Mouse (Mus musculus) midbrain, postnatal 0 days (tissue): ENCODE measurements at regions not wholly inside any gene's neighbourhood (a gene's known extent, or its start where the extent isn't known, plus 50 kb on each side); places are given as distances from the start of the nearest gene placed in this dataset.

Experiments
- ATAC-seq: fragments of 200-750 bp; cut with Nextera tagmentation; 2 replicates; pipeline ENCODE4 v1.8.0; 2017; ENCODE audit warnings: moderate number of reproducible peaks, mild to moderate bottlenecking, moderate TSS enrichment, moderate library complexity; ENCODE audit not compliant: low FRiP score
- DNase-seq: peaks from one replicate; pipeline ENCODE4 v3.0.0-alpha.2; 2015; ENCODE audit warnings: low spot score
- H3K27ac ChIP-seq: fragments of 300-500 bp; sonication (generic); 2 replicates; pipeline ENCODE4 v1.5.1; 2014; ENCODE audit warnings: low read depth, mild to moderate bottlenecking, low read length, mixed read lengths
- H3K27me3 ChIP-seq: fragments of 300-500 bp; sonication (generic); 2 replicates; pipeline ENCODE4 v1.6.1; 2014; ENCODE audit warnings: low read length, control low read depth, mixed read lengths; ENCODE audit not compliant: insufficient read depth
- H3K36me3 ChIP-seq: fragments of 300-500 bp; sonication (generic); 2 replicates; pipeline ENCODE4 v1.6.1; 2014; ENCODE audit warnings: low read length, control low read depth, mixed read lengths; ENCODE audit not compliant: insufficient read depth
- H3K4me1 ChIP-seq: fragments of 300-500 bp; sonication (generic); 2 replicates; pipeline ENCODE4 v1.6.1; 2014; ENCODE audit warnings: mild to moderate bottlenecking, control low read depth, antibody characterized with exemption, low read length, mixed read lengths; ENCODE audit not compliant: insufficient read depth
- H3K4me2 ChIP-seq: fragments of 300-500 bp; sonication (generic); 2 replicates; pipeline ENCODE4 v1.6.1; 2014; ENCODE audit warnings: low read depth, mild to moderate bottlenecking, low read length, mixed read lengths; ENCODE audit not compliant: poor library complexity, severe bottlenecking
- H3K4me3 ChIP-seq: fragments of 300-500 bp; sonication (generic); 2 replicates; pipeline ENCODE4 v1.5.1; 2014; ENCODE audit warnings: low read depth, mild to moderate bottlenecking, low read length, moderate library complexity
- H3K9ac ChIP-seq: fragments of 300-500 bp; sonication (generic); replicated peaks from 2 replicates; pipeline ENCODE4 v1.6.1; 2014; ENCODE audit warnings: mild to moderate bottlenecking, low read length, moderate library complexity, mixed read lengths; ENCODE audit not compliant: poor library complexity, severe bottlenecking
- H3K9me3 ChIP-seq: fragments of 300-500 bp; sonication (generic); 2 replicates; pipeline ENCODE4 v1.6.1; 2016; ENCODE audit warnings: low read length, control low read depth
- CTCF ChIP-seq: IDR thresholded peaks from 2 replicates; pipeline ENCODE4 v1.5.1; 2016; ENCODE audit warnings: antibody characterized with exemption, mild to moderate bottlenecking
- WGBS: fragments of 180-500 bp; shearing (Covaris S2); extraction: QIAGEN DNeasy Blood & Tissue Kit; methylation state at CpG from one replicate; pipeline ENCODE4 v1.1.7; 2014; 5-methylcytosine and 5-hydroxymethylcytosine counted together

DNA sequence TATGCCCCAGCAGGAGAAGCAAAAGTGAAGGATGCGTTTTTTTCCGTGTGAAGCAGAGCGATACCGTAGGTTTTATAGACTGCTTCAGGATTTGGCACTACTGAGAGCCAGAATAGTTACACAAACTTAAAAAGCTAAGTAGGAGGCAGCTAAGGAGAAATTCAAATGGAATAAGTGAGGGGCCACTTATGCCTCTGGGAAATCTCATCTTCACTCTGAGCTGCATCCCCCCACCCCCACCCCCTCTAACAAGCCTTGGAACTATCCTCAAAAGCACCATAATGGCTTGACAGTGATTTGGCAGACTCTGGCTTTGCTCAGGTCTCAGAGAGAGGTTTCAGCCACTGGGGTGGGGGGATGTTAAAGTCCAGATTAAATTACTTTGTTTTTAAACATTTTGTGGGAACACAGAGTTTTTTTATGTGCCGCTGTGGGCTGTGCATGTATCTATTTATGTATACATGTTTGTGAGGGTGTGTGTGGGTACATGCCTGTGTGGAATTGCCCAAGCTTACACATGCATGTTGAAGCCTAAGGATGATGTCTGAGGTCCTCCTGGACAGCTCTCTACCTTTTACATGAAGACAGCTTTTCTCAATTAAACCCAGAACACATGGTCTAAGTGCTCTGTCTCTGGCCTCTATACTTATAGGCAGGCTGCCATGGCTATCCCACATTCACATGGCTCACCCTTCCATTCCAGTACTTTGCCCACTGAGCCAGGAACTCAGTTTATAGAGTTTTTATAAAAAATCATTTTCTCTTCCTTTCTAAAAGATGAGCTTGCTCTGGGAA, 396.6 kb downstream of the Epm2a start:
- Histone ChIP-seq H3K4me3 (no peak overlapping the region), H3K27ac (no peak overlapping the region), H3K9me3 (no peaks in the 10 kb centered on the region), H3K4me1 (no peaks in the 10 kb centered on the region), H3K9ac (no peak overlapping the region), H3K4me2 (no peak overlapping the region), H3K36me3 (no peaks in the 10 kb centered on the region), H3K27me3 (no peaks in the 10 kb centered on the region)
- WGBS = 81% methylated on average over 5 of the region's 5 CpGs
- ATAC-seq = no peak
- peak; percentile 31 for DNase-seq
- no peak for TF ChIP-seq CTCF

- ATAC-seq (0 out of 2 replicates have a peak, but pooled peaks have one; percentile 23), DNase-seq (peak; percentile 40)
- no peak for TF ChIP-seq CTCF
- Histone ChIP-seq H3K27ac (no peak overlapping the region), H3K4me2 (no peak overlapping the region), H3K27me3 (no peaks in the 10 kb centered on the region), H3K9me3 (no peaks in the 10 kb centered on the region), H3K4me1 (no peaks in the 10 kb centered on the region), H3K4me3 (no peak overlapping the region), H3K9ac (no peak overlapping the region), H3K36me3 (no peaks in the 10 kb centered on the region)
- WGBS = 66% methylated on average over 4 of the region's 4 CpGs
Measured at GRCm38 (mm10) chr10:11745587-11745986, 402.4 kb downstream of the Epm2a start.

DNA sequence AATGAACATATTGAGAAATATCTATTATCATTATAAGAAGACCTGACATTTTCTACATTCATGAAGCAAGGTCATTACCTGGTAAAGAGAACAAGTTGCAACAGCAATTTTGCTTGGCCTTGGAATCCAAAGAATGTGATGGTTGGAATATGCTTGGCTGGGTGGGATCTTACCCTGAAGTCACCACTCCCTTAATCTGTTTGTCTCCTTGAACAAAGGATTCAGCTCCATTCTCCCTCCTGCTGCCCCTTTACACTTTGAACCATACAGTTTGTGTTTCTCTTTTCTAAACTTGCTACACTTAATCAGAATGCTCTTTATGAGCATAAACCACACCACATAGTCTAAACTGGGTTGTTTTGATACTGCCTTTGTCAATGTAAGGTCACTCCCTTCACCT, 403.8 kb downstream of the Epm2a start:
- no peaks in the 10 kb centered on the region for H3K9me3 ChIP-seq
- ATAC-seq (no peak), DNase-seq (no peak)
- TF ChIP-seq CTCF = no peak
- no peak overlapping the region for H3K9ac ChIP-seq
- H3K27me3 ChIP-seq = no peaks in the 10 kb centered on the region
- H3K4me2 ChIP-seq = no peak overlapping the region
- H3K36me3 ChIP-seq = no peaks in the 10 kb centered on the region
- H3K4me1 ChIP-seq = no peaks in the 10 kb centered on the region
- H3K27ac ChIP-seq = no peak overlapping the region
- no peak overlapping the region for H3K4me3 ChIP-seq

GRCm38 (mm10) chr10:11755105-11755730, 412.0 kb downstream of the Epm2a start:
- TF ChIP-seq CTCF = no peak
- Histone ChIP-seq H3K27me3 (no peaks in the 10 kb centered on the region), H3K9me3 (no peaks in the 10 kb centered on the region), H3K4me2 (no peak overlapping the region), H3K4me3 (no peak overlapping the region), H3K4me1 (no peaks in the 10 kb centered on the region), H3K36me3 (no peaks in the 10 kb centered on the region), H3K9ac (no peak overlapping the region), H3K27ac (no peak overlapping the region)
- WGBS = 64% methylated on average over 5 of the region's 5 CpGs
- DNase-seq (no peak), ATAC-seq (no peak)

DNA sequence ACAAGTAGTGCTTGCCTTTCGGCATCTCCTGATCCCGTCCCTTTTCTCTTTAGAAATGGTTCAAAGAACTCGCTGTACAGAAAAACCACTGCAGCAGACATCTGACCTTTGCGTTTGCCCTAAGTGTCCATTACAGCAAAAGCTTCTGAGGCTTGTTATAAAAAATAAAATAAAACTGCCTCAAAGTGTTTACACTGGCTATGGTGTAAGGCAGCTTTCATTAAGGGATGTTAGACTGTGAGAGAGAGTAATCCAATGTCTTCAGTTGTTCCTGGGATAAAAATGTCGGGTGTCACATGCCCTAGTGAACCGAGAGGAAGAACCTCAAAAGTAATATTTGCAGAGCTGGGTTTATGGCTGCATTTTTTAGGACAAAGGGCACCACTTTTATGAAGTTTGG, 434.7 kb downstream of the Epm2a start:
- 82% methylated on average over 6 of the region's 6 CpGs for WGBS
- H3K4me2 ChIP-seq = no peak overlapping the region
- DNase-seq = no peak

GRCm38 (mm10) chr10:11780302-11780701, 437.1 kb downstream of the Epm2a start:
- Histone ChIP-seq H3K4me1 (no peaks in the 10 kb centered on the region), H3K27me3 (no peaks in the 10 kb centered on the region), H3K9ac (no peak overlapping the region), H3K36me3 (no peaks in the 10 kb centered on the region), H3K4me3 (no peak overlapping the region), H3K27ac (no peak overlapping the region), H3K9me3 (no peaks in the 10 kb centered on the region), H3K4me2 (no peak overlapping the region)
- 52% methylated on average over 2 of the region's 2 CpGs for WGBS
- TF ChIP-seq CTCF = no peak
- DNase-seq (no peak), ATAC-seq (no peak)

More for the DNA sequence above, 434.7 kb downstream of the Epm2a start:
- Histone ChIP-seq H3K9me3 (no peaks in the 10 kb centered on the region), H3K27ac (no peak overlapping the region), H3K4me1 (no peaks in the 10 kb centered on the region), H3K4me3 (no peak overlapping the region), H3K9ac (no peak overlapping the region), H3K27me3 (no peaks in the 10 kb centered on the region), H3K36me3 (no peaks in the 10 kb centered on the region)
- no peak for TF ChIP-seq CTCF
- no peak for ATAC-seq
